ENCODE assay signal across 10 mouse cellular contexts in the genomic region with DNA sequence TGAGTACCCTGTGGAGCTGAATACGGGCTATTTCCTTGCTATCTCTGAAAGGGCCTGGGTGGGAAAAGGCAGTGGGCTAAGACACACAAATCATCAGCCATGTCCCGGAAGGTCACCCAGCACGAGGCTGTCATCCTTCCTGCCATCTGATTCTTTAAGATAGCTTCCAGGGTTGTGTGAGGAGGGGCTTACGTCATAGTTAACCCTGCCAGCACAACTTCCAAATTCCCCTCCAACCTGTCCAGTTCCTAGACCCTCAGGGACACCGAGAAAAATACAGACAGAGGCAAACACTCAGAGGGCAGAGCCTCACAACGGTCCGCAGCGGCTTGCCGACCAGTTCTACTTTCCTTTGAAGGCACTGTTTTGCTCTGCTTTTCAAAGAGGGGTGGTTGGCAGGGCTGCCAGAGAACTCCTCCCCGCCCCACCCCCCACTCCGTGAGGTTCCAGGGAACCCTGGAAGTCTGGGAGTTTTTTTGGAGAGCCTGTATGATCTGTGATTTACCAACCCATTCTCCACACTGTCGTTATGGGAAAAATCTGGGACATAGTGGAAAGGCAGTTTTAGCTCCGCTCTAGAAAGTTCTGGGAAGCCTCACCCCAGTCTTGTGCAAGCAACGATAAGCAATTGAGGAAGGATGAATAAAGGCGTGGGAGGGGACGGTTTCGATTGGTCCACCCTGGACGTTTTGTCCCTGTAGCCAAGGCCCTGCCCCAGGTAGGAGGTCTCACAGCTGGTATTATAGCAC. TPM values are rescaled to one million over a fixed set of nuclear protein-coding genes. Genes with fewer than 3 reads are reported as not detected.
DNase-seq lines count a peak whose midpoint lies in the region; ATAC-seq lines count a peak whose summit lies in the region.
"Had no signal": no experiment of that assay in that cellular context is flagged by ENCODE, and none has a peak within 500 bp of the region (broad histone marks: within the 10 kb centered on the region; RNA-seq: fewer than 3 reads in every experiment).

No protein-coding gene starts in this region.

- no peaks in the 10 kb centered on the region for H3K36me3 ChIP-seq in forebrain, embryonic 13.5 days (ENCODE audit: poor library complexity, severe bottlenecking)
- H3K36me3 ChIP-seq in forebrain, embryonic 16.5 days (ENCODE audit: control insufficient read depth, insufficient read depth), result no peaks in the 10 kb centered on the region
- H3K36me3 ChIP-seq in forebrain, embryonic 15.5 days, result no peaks in the 10 kb centered on the region

- no peak overlapping the region for H3K4me3 ChIP-seq in forebrain, embryonic 13.5 days
- no peak overlapping the region for H3K4me3 ChIP-seq in forebrain, embryonic 16.5 days (replicated peaks; ENCODE audit: low read length)
- no peak overlapping the region for H3K4me3 ChIP-seq in forebrain, embryonic 15.5 days

- peak; percentile 59 to 63 for DNase-seq in adrenal gland, postnatal 36 days
- peak; percentile 53 to 56 for DNase-seq in heart, postnatal 10 days
- peak; percentile 40 for DNase-seq in lung, postnatal 14 days
- DNase-seq in frontal cortex, postnatal 10 days (ENCODE audit: low spot score in 2 of 2), result no peak
- no peak for DNase-seq in right cerebral cortex, postnatal 14 days

- H3K27ac ChIP-seq in forebrain, embryonic 13.5 days, result no peak overlapping the region
- no peak overlapping the region for H3K27ac ChIP-seq in forebrain, embryonic 16.5 days (ENCODE audit: low read length)
- H3K27ac ChIP-seq in forebrain, embryonic 15.5 days (replicated peaks), result no peak overlapping the region

- intact Hi-C loops in heart, postnatal 10 days (cut with DNase I), result no loop called here

- peak overlapping the region; percentile 17; the same call in 1 of the 2 replicates for H3K4me2 ChIP-seq in forebrain, embryonic 13.5 days
- H3K4me2 ChIP-seq in forebrain, embryonic 16.5 days (ENCODE audit: low read length), result no peak overlapping the region
- no peak overlapping the region for H3K4me2 ChIP-seq in forebrain, embryonic 15.5 days (replicated peaks)

- H3K27me3 ChIP-seq in forebrain, embryonic 13.5 days, result peaks cover 11% of the 10 kb centered on the region
- 0 out of 2 replicates have a peak, but pooled peaks cover 2% of the 10 kb centered on the region for H3K27me3 ChIP-seq in forebrain, embryonic 16.5 days (replicated peaks; ENCODE audit: control insufficient read depth, insufficient read depth, low read length)
- H3K27me3 ChIP-seq in forebrain, embryonic 15.5 days, result no peaks in the 10 kb centered on the region

- H3K4me1 ChIP-seq in forebrain, embryonic 13.5 days, result peaks cover 26% of the 10 kb centered on the region
- peaks cover 13% of the 10 kb centered on the region for H3K4me1 ChIP-seq in forebrain, embryonic 16.5 days (replicated peaks; ENCODE audit: control insufficient read depth, insufficient read depth, low read length)
- H3K4me1 ChIP-seq in forebrain, embryonic 15.5 days, result peaks cover 8% of the 10 kb centered on the region

- no peaks in the 10 kb centered on the region for H3K9me3 ChIP-seq in forebrain, embryonic 13.5 days (replicated peaks)
- H3K9me3 ChIP-seq in forebrain, embryonic 16.5 days (ENCODE audit: control insufficient read depth, low read length), result no peaks in the 10 kb centered on the region
- H3K9me3 ChIP-seq in forebrain, embryonic 15.5 days, result no peaks in the 10 kb centered on the region

- WGBS in forebrain, embryonic 13.5 days, result 23% methylated on average over 18 of the region's 18 CpGs
- WGBS in forebrain, embryonic 16.5 days, result 24% methylated on average over 18 of the region's 18 CpGs
- 27% methylated on average over 18 of the region's 18 CpGs for WGBS in forebrain, embryonic 15.5 days

- no peak for ATAC-seq in forebrain, embryonic 13.5 days
- ATAC-seq in forebrain, embryonic 16.5 days, result no peak
- ATAC-seq in forebrain, embryonic 15.5 days (replicated peaks), result no peak

- 0 out of 2 replicates have a peak overlapping the region, but pooled peaks have one; percentile 17 for H3K9ac ChIP-seq in forebrain, embryonic 13.5 days
- H3K9ac ChIP-seq in forebrain, embryonic 16.5 days (replicated peaks; ENCODE audit: low read depth, low read length), result no peak overlapping the region
- no peak overlapping the region for H3K9ac ChIP-seq in forebrain, embryonic 15.5 days (replicated peaks)

RNA-seq across cellular contexts. Expression of a gene that starts 1.9 kb away (rescaled TPM):
- 0.46 and 0.74 TPM in 2 replicates for polyA plus RNA-seq in forebrain, embryonic 13.5 days (2015; fragmentation: Nextera tagmentation; extraction: Ambion mirVana)
- 0.91 and 1.3 TPM in 2 replicates for polyA plus RNA-seq in forebrain, embryonic 16.5 days (2015; fragmentation: Nextera tagmentation; extraction: Ambion mirVana)
- total RNA-seq in adrenal gland, postnatal 36 days (2021), result 10 to 100 TPM in 1 of 2 experiments, 1 to 10 TPM in 1; 5.2 to 11.9 TPM
- total RNA-seq in heart, postnatal 10 days (2021), result 1 to 10 TPM; 2.5 to 3.7 TPM
- polyA plus RNA-seq in forebrain, embryonic 15.5 days (2015; fragmentation: Nextera tagmentation; extraction: Ambion mirVana), result 1.0 and 1.9 TPM in 2 replicates
- total RNA-seq: megakaryocyte-erythroid progenitor cell, adult 5-6 weeks had no signal

RNA-seq across cellular contexts. Expression of a gene that starts 19.7 kb away (rescaled TPM):
- polyA plus RNA-seq in forebrain, embryonic 13.5 days (2015; fragmentation: Nextera tagmentation; extraction: Ambion mirVana), result not detected in 2 replicates
- polyA plus RNA-seq in forebrain, embryonic 16.5 days (2015; fragmentation: Nextera tagmentation; extraction: Ambion mirVana), result not detected in 2 replicates
- total RNA-seq in adrenal gland, postnatal 36 days (2021), result not detected
- not detected for total RNA-seq in heart, postnatal 10 days (2021)
- not detected in 2 replicates for polyA plus RNA-seq in forebrain, embryonic 15.5 days (2015; fragmentation: Nextera tagmentation; extraction: Ambion mirVana)
- total RNA-seq: common myeloid progenitor, adult 5-6 weeks; megakaryocyte-erythroid progenitor cell, adult 5-6 weeks had no signal

RNA-seq across cellular contexts. Expression of a gene that starts 20.6 kb away (rescaled TPM):
- 18.9 and 20.6 TPM in 2 replicates for polyA plus RNA-seq in forebrain, embryonic 13.5 days (2015; fragmentation: Nextera tagmentation; extraction: Ambion mirVana)
- polyA plus RNA-seq in forebrain, embryonic 16.5 days (2015; fragmentation: Nextera tagmentation; extraction: Ambion mirVana), result 24.8 and 25.2 TPM in 2 replicates
- 10 to 100 TPM; 17.7 to 19.8 TPM for total RNA-seq in adrenal gland, postnatal 36 days (2021)
- 1 to 10 TPM; 7.6 to 9.6 TPM for total RNA-seq in heart, postnatal 10 days (2021)
- polyA plus RNA-seq in forebrain, embryonic 15.5 days (2015; fragmentation: Nextera tagmentation; extraction: Ambion mirVana), result 24.0 and 24.5 TPM in 2 replicates

RNA-seq across cellular contexts. Expression of a gene that starts 26.9 kb away (rescaled TPM):
- 23.6 and 27.2 TPM in 2 replicates for polyA plus RNA-seq in forebrain, embryonic 13.5 days (2015; fragmentation: Nextera tagmentation; extraction: Ambion mirVana)
- 117 and 140 TPM in 2 replicates for polyA plus RNA-seq in forebrain, embryonic 16.5 days (2015; fragmentation: Nextera tagmentation; extraction: Ambion mirVana)
- 1 to 10 TPM; 2.9 to 3.6 TPM for total RNA-seq in adrenal gland, postnatal 36 days (2021)
- under 1 TPM; 0.14 to 0.37 TPM for total RNA-seq in heart, postnatal 10 days (2021)
- polyA plus RNA-seq in forebrain, embryonic 15.5 days (2015; fragmentation: Nextera tagmentation; extraction: Ambion mirVana), result 79.1 and 83.4 TPM in 2 replicates

RNA-seq across cellular contexts. Expression of a gene that starts 35.5 kb away (rescaled TPM):
- polyA plus RNA-seq in forebrain, embryonic 13.5 days (2015; fragmentation: Nextera tagmentation; extraction: Ambion mirVana), result 125 and 129 TPM in 2 replicates
- 115 and 140 TPM in 2 replicates for polyA plus RNA-seq in forebrain, embryonic 16.5 days (2015; fragmentation: Nextera tagmentation; extraction: Ambion mirVana)
- 10 to 100 TPM; 45.6 to 55.8 TPM for total RNA-seq in adrenal gland, postnatal 36 days (2021)
- total RNA-seq in heart, postnatal 10 days (2021), result 10 to 100 TPM; 34.6 to 38.3 TPM
- 115 and 125 TPM in 2 replicates for polyA plus RNA-seq in forebrain, embryonic 15.5 days (2015; fragmentation: Nextera tagmentation; extraction: Ambion mirVana)

Comparison
In these comparisons a context has a peak if more than half of its experiments do, and no peak if none do; other contexts are left out.
1. DNase-seq: peak in adrenal gland, postnatal 36 days (2 of 2), heart, postnatal 10 days (2 of 2) and lung, postnatal 14 days (single experiment); none in frontal cortex, postnatal 10 days (0 of 2) and right cerebral cortex, postnatal 14 days (single experiment).